Mouse (Mus musculus) CD4-positive helper T cell, adult 2 months (primary cell): ENCODE measurements around the gene Twnk.
A peak's percentile ranks its signal among the peaks of the same experiment; 100 is the strongest.
"Not testable (repeated sequence)": the region's sequence is repeated elsewhere in the genome, so short reads cannot be mapped to it uniquely, and the experiment has no call there.

ENCODE experiments used
- DNase-seq: peaks from one replicate; pipeline ENCODE4 v3.0.0-alpha.2; 2012; ENCODE audit warnings: low read depth, missing footprints, low spot score

The Twnk gene

DNA sequence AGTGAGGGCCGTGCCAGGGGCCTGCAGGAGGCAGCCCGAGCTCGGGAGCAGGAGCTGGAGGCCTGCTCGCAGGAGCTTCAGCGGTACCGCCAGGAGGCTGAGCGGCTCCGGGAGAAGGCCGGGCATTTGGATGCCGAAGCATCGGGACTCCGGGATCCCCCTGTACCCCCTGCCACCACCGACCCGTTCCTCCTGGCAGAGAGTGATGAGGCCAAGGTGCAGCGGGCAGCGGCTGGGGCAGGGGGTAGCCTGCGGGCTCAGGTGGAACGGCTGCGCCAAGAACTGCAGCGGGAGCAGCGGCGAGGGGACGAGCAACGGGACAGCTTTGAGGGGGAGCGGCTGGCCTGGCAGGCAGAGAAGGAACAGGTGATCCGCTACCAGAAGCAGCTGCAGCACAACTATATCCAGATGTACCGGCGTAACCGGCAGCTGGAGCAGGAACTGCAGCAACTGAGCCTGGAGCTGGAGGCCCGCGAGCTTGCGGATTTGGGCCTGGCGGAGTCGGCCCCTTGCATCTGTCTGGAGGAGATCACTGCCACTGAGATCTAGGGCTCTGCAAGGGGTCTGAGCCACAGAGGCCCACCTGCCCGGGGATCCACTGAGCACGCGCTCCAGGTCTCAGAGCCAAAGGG lies 20.6 kb downstream of the Twnk start:
- DNase-seq, result no peak

DNA sequence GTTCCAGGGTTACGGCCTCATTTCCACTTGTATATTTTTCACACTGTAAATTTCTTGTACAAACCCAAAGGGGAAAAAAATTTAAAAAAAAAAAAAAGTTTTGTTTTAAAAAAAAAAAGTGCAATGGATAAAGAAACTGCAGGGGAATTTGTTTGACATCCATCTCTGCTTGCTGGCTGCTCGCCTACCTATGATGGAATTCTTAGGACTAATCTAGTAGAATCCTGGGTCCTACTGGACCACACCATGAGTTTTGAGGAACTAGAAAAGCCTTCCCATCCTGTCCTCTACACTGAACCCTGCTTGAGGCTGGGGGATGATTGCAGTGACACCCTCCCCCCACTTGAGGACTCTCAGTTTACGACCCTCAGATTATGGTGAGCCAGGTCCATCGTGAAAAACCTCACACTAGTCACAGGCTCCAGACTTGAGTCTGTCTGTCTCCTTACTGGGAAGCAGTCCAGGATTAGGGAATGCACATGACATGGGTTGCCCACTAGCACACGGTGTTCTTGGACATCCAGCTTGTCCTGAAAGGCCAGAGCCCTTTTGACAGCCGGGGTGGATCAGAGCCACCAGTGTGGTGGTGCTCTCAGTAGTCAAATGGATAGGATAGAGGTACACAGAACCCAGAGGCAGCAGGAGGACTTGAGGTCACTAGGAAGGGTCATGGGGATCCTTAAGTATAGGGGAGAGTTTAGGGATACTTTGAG lies 21.7 kb downstream of the Twnk start:
- DNase-seq, result no peak

DNA sequence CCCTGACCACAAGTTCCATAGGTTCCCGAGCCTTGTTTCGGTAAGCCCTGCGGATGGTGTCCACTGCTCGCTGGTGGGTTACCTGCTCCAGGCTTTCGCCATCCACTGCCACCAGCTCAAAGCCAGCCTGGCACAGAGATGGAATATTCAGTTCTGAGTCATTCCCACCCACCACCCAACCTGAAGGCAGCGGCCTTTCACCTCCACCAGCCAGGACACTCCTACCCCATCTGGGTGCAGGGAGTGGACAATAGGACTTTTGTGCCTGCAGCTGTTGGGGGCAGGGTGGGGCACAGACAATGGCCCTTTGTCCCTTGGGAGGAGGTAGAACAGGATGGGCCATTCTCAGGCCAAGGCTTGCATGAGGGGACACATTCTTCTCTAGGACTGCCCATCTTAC lies 22.4 kb downstream of the Twnk start:
- DNase-seq, result no peak

DNA sequence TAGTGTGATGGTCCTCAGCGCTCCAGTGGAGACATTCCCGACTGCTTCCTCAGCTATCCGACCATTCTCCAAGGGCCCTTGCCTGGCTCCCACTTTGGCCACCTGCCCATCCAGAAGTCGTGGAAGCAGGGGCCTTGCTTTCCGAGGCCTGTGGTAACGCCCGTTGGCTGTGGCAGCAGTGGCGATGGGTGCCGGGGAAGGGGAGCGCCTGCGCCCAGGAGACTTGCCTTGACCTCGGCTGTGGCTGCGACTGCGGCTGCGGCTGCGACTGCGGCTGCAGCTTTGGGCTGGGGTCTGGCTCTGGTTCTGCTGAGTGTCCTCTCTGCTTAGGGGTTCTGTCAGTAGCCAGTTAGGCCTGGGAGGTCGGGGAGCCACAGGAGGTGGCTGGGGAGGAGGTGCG lies 23.3 kb downstream of the Twnk start:
- DNase-seq, result no peak

DNA sequence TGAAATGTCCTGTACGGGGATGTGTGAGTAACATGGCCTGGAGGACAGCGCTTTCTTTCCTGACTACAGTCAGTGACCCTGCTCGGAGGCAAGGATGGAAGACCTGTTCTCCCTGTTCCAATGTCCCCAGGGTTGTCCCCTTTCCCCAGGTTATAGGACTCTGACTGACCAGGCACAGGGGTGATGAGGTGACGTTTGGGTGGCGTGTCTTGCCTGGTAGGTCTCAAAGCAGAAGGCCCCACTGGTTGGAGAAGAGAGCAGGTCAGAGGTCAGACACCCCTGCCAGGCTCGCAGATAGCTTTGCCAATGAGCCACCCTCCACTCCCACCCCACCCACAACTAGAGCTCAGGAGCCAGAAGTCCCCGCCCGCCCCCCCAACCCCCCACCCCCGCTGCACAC lies 24.1 kb downstream of the Twnk start:
- DNase-seq, result no peak

DNA sequence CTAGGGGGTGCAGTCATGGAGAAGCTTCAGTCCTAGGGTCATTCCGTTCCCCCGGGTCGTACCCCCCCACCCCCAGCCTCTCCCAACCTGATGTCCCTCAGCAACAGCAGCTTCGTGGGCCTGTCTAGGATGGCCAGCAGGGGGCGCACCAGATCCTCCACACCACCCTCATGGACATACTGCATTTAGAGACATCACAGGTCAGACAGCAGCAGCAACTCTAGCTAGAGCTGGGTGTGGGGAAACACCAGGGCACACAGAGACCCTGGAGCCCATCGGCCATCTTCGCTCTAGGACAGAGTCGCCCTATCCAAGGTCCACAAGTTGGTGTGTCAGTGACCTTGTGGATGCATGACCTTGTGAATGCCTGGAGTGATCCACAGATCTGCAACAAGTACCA lies 24.6 kb downstream of the Twnk start:
- DNase-seq, result peak; percentile 70

DNA sequence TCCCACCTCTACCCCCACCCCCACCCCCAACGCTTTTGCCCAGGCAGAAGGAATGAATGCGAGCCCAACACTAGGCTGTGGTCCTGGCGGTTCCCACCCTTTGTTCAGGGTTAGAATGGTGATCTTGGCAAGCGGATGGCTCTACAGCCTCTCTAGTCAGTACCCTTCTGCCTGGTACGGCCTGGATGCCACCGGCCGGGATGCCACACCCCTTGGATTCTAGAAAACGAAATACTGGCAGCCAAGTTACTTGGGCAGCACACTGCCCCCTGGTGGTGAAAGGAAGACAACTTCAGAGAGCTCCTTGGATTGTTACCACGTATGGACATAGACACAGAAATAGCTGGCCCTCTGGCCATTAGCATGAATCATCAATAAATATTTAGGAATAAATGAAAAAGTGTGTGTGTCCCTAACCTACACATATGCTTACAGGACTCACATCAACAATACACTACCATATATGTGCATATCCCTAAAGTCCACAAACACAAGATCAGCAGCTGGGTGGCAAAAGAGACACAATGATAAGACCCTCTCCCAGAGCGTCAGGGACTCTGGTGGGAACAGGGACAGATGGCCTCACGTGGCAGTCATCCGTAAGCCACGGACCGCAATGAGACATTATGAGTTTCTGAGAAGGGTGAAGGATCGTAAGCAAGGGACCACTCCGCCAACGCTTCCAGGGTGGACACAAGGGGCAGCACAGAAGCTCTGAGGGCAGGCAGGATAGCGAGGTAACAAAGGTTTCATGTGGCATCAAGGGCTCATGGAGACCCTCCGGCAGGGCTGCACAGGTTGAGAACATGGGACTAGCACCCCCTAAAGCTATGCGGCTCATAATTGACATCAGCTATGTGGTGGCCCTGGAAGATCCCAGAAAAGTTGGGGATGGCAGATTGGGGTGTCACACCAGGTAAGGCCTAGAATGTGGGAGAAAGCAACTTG lies 25.6 kb downstream of the Twnk start:
- peak; percentile 82 for DNase-seq

DNA sequence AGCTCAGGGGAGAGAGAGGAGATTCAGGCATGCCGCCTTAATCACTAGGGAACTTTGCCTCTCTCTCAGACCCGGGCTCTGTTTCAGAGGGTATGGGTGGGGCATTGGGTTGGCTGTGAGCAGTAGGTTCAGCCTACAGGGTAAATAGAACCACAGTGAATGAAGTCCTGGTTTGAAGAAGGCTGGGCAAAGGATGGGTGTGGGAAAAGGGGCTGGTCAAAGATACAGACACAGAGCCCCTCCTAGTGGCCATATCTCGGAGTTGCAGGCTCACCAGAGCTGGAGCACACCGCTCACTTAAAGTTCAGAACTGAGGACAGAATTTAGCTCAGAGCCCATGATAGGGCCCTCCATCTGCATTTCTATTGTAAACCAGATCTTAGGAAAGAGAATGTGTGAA lies 26.3 kb downstream of the Twnk start:
- DNase-seq, result peak; percentile 68

DNA sequence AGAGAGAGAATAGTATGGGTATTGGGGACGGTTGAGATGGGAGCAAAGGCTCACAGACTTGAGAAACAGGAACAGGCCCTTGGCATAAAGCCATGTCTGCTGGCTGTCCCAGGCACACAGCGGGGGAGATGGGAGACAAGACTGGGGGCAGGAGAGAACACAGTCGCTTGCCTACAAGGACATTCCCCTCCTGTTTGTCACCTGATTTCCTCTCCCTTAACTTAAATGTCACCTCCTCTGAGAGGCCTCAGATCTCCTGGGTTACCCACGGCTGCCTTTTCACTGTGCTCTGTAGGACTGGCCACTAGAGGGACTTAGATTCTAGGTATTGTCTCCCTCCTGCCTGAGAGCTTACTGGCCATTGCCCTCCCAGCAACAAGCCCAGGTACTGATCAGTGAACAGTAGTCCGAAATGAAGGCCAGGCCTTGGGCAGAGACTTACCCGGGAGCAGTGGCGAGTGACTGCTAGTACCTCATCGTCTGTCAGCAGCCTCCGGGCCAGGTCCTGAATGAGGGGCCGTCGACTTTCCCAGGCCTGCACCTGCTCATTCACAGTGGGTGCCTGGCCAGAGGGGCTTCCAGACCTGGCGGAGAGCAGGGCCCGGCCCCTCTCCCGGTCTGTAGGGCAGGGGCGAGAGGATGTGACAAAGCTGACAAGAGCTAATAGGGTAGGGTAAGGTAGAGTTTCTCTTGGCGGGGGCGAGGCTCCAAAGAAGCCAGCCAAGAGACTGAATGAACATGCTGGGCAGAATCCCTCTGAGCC lies 27.3 kb downstream of the Twnk start:
- peak; percentile 24 for DNase-seq

DNA sequence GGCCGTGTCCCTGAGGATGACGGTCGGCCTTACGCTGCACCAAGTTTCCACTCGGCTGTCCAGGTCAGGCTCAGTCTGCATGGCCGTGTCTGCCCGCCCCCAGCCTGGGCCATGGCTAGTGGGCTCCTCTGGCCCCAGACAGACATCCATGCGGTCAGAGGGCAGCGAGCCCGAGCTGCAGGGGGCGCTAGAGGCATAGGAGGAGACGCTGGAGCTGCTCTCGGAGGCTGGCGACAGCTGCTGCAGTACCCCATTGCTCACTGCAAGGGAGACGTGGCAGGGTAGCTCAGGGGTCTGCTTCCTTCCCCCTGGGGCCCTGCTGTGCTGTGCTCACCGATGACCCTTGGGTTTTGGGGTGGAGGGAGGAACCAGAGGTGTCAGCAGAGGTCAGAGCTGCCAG lies 31.4 kb downstream of the Twnk start:
- peak; percentile 48 for DNase-seq

DNA sequence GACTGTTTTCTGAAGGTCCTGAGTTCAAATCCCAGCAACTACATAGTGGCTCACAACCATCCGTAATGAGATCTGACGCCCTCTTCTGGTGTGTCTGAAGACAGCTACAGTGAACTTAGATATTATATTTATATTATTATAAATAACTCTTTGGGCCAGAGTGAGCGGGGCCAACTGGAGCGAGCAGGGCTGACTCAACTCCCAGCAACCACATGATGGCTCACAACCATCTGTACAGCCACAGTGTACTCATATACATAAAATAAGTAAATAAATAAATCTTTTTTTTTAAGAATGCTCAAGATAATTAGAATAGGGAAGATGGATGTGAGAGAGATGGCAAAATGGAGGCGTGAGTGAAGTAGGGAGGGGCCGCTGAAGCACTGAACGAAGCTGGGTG lies 32.7 kb downstream of the Twnk start:
- DNase-seq, result not testable (repeated sequence)

DNA sequence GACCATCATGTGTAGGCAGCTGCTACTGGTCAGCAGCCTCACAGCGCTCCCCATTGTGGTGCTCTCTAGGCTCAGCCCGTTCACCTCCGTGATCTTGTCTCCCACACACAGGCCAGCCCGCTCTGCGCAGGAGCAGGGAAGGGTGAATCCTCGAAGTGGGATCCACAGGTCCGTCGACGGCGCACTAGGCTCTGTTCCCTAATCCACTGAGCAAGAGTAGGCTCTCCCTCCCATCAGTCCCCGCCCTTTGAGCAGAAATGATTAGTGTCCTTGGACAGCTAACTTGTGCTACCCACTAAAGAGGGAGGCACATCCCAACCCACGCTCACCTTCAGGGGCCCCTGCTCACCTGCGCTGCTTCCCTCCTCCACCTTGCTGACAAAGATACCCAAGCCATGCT lies 34.8 kb downstream of the Twnk start:
- no peak for DNase-seq

DNA sequence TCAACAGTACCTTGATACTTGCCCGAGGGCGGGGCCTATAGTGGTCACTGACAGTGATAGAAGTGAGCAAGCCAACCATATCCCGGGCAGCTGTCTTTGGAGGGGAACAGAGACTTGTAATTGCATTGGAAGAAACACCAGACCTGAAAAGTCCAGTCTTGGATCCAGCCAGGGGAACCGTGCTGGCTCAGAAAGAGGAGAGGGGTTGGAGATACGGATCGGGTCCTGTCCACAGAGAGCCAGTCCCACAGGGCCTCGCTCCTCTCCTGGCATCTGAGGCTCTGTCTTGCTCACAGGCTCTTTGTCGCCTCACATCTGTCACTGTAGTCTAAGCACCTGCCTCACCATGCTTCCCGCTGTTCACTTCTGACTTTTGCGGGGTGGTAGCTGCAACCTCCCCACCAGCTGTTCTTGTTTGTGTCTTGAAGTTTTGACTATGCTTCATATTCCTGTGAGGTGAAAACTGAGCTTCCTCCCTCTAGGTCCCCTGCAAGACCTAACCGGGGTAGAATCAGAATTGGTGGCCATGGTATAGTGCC lies 39.0 kb downstream of the Twnk start:
- DNase-seq, result no peak

DNA sequence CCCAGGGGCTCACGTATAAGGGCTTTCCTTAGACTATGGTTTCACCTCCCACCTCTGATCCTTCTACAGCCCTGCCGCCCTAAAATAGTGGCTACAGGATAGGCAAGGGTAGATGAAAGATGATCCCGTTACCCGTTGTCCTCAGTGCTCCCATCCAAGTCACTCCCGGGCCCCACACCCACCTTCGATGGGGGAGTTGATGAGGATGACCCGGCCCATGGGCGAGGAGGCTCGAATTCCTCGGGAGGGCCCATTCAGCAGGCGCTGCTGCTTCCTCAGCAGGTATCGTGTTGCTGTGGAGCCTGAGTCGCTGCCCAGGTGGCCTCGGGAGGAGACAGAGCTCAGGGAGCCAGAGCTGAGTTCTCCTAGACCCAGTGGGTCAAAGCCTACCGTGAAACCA lies 39.8 kb downstream of the Twnk start:
- DNase-seq, result no peak

DNA sequence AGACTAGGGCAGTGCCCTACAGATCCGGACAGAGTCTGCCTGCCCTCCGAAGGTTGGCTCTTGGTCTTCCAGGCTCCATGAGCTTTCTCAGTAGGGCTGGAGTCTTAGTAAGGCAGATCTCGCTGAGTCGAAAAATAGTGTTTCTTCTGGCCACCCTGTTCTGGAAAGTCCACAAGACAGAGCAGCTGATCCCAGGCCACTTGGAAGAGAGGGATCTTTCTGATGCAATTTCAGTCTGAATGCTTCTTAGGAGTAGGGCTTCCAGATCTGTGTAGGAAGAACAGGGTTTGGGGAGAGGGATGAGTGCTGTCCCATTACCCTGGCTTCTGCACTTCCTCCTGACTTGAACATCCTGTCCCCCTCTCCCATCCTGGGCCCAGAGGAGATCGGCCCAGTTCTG lies 40.2 kb downstream of the Twnk start, which contains the start of gene Pdzd7:
Gene Pdzd7 (minus strand): TSS at position 67 of the 400 bp plus-strand sequence.
- no peak for DNase-seq

DNA sequence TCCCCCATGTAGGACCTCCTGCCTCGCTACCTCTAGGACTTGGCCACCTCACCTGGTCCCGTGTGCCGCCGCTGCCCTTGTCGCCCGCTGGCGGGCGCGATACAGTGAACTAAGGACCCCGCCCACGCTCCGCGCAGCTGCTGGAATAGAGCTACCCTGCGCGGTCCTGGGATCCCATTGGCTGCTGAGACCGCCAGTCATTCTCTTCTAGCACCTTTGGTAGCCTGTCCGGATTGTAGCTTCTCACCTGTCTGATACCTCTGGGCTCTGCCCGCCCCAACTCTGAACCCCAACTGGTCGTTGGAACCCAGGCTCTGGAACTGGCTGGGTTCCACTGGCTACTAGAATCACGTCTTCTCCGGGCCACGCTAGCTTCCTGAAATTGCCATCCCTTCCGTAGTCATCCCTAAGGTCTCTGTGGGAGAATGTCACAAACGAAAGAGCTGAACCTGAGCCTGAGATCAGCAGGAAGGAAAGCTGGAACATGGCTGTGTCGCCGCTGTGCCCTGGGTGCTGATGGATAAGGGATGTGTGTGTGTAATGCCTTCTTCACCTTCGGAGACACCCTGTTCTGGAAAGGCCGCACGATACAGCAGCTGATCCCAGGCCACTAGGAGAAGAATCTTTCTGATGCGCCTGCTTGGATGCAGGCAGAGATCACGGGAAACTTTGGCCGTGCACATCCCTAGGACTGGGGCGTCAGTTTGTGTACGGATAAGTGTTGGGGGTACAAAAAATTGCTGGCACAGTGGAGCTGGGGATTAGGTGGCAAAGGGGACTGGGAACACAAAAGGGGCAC lies 41.3 kb downstream of the Twnk start:
- DNase-seq, result peak; percentile 89

DNA sequence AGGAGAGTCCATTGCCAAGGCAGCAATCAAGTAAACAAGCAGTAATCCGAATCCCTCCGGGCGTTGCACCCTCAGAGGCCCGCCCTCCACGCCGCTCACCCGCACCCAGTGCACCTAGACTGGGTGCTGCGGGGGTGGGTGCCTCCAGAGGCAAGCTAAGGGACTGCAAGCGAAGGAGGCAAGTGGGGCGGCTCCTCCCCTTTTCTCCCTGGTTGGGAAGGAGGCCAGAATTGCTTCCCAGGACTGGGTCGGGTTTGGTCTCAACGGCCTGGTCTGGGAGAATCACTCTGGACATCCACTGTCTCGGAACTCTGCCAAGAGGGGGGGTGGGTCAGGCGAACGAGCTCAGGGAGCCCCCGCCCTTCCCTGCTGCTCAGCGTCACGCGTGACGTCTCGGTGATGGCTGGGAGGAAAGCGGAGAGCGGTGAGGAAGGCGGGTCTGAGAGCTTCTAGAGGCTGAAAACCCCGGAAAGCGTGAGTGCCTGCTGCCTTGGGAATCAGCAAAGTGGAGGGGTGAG lies 42.0 kb downstream of the Twnk start, which contains the start of gene Sfxn3:
Gene Sfxn3 (plus strand): TSS at position 87 of the 518 bp plus-strand sequence.
- peak; percentile 95 for DNase-seq

DNA sequence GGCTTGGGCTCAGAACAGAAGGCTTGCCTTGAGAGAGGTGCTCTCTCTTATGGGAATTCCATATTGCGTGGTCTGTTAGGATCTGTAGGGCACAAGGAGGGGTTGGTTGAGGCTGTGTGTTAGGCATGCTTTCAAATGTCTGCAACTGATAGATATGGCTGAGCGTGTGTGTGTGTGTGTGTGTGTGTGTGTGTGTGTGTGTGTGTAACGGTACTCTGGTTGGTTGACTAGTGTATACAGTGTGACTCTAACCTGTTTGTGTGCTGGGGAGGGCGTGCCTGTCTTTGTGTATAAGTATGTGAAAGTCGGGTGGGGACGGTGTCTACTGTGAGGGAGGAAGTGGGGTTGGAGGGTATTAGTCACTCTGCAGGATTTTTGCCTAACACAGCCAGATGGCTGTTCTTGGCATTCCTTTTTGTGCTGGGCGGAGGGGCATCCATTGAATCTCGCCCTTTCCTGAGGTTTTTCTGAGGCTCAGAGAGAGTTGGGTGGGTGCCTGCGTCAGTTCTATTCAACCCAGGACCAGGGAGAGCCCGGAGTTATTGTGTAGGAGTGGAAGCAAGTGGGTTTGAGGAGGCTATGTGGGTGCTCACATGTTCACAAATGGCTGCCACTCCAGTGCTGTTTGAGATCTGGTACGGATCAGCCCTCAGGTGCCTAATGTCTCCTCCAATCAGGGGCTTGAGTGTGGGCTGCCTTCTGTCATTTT lies 42.6 kb downstream of the Twnk start:
- peak; percentile 88 for DNase-seq

DNA sequence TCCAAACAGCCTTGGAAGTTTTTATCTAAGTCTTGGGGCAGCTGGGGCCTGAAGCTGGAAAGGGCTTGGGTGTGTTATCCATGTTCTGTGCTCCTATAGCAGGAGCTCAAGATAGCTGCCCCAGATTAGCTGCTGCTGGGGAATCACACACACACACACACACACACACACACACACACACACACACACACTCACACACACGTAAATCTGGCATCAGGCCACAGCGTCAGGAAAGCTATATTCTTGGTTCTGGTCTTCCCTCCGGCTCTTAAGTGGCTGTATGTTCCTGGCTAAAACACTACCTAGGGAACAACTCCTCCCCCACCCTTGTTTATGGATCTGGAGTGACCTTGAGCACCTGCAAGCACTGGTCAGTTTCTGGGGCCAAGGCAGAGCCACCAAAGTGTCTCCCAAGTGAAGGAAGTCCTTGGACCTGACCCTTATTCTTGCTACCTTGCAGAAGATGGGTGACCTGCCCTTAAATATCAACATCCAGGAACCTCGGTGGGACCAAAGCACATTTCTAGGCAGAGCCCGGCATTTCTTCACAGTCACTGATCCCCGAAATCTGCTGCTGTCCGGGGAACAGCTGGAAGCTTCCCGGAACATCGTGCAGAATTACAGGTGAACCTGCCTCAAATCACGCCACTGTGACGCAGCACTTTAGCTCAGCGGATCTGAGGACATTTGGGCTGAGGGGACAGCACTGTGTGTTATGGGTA lies 43.3 kb downstream of the Twnk start:
- DNase-seq, result no peak
